Mouse (Mus musculus) bone marrow, adult 2 months (tissue): Measurements from ENCODE around the gene Vti1a. TPM values are rescaled to one million over a fixed set of nuclear protein-coding genes. Genes with fewer than 3 reads are reported as not detected.

Experiments used
- H3K27ac ChIP-seq: fragments of 200-500 bp; 2 replicates; pipeline ENCODE4 v1.5.1; 2012; ENCODE audit warnings: low read depth, mild to moderate bottlenecking, control low read depth, inconsistent platforms, low read length; ENCODE audit not compliant: control insufficient read depth, poor library complexity, insufficient read depth
- H3K4me1 ChIP-seq: fragments of 200-500 bp; 2 replicates; pipeline ENCODE4 v1.6.1; 2011; ENCODE audit warnings: low read length; ENCODE audit not compliant: control insufficient read depth, insufficient read depth
- H3K4me3 ChIP-seq: fragments of 200-500 bp; replicated peaks from 2 replicates; pipeline ENCODE3; 2011; ENCODE audit warnings: mild to moderate bottlenecking, low read depth, low read length, control low read depth; ENCODE audit not compliant: control insufficient read depth
- CTCF ChIP-seq: fragments of 200-500 bp; IDR thresholded peaks from 2 replicates; pipeline ENCODE4 v1.5.1; 2011; ENCODE audit warnings: low read length, control low read depth; ENCODE audit not compliant: control insufficient read depth, insufficient read depth
- POLR2A ChIP-seq: fragments of 200-500 bp; IDR thresholded peaks from 2 replicates; pipeline ENCODE4 v1.6.1; 2011; ENCODE audit warnings: low read depth, mild to moderate bottlenecking, control low read depth, low read length, borderline replicate concordance; ENCODE audit not compliant: control insufficient read depth
- WGBS: fragments of 180-500 bp; shearing (Covaris S2); methylation state at CpG from one replicate; pipeline ENCODE4 v1.1.7; 2018; 5-methylcytosine and 5-hydroxymethylcytosine counted together
- polyA plus RNA-seq: library from polyadenylated mRNA; stranded (reverse); fragments of >200 nt; gene quantifications from 2 replicates; pipeline ENCODE4 v1.2.4, GENCODE M21; 2011; ENCODE audit warnings: low replicate concordance; ENCODE audit not compliant: missing spikeins, insufficient read depth, insufficient read length

Gene Vti1a
- polyA plus RNA-seq, 1 experiment: 11.4 TPM

- TF ChIP-seq CTCF (no peak), POLR2A (no peak)
- WGBS: 90% methylated on average over 12 of the region's 12 CpGs
- Histone ChIP-seq H3K4me1 (no peaks in the 10 kb centered on the region), H3K4me3 (no peak overlapping the region), H3K27ac (no peak overlapping the region)
Measured at GRCm38 (mm10) chr19:55380764-55381163, 64.7 kb downstream of the Vti1a start.

DNA sequence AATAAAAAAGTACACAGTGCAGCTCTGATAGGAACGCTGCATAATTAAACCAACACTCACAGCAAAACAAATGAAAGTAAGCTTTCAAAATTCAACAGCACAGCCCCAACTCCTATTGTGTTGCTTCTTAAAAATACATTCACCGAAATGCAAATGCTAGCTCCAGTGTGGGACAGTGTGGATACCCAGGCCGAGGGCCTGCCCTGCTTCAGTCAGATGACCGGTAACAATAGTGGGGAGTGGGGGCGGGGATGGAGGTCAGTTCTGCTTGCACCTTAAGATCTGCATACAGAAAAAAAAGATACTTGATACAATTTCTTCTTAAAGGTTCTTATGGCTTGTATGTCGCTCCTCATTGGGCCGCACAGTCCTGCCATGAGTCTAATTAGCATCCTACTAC is 65.2 kb downstream of the Vti1a start:
- Histone ChIP-seq H3K4me1 (no peaks in the 10 kb centered on the region), H3K27ac (no peak overlapping the region), H3K4me3 (no peak overlapping the region)
- WGBS: 95% methylated on average over 7 of the region's 7 CpGs
- TF ChIP-seq CTCF: no peak
- no peak for TF ChIP-seq POLR2A

DNA sequence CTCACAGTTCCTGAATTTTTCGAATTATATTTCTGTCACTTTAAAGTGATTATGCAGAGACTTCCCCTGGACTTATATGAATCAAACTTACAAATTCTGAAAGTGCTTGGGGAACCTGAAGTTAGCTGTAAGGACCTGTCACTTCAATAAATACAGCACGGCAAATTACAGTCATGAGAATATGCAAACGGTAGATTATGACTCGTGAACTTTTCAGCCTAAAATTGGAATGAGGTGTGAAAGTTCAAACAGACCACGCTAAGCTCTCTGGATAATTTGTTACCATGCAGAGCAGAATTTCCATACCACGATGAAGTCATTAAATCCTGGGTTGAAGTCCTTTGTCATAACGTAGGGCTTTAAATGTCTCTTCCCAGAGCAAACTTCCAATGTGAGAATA is 66.7 kb downstream of the Vti1a start:
- no peaks in the 10 kb centered on the region for H3K4me1 ChIP-seq
- H3K27ac ChIP-seq: no peak overlapping the region
- H3K4me3 ChIP-seq: no peak overlapping the region
- WGBS: 69% methylated on average over 7 of the region's 7 CpGs
- TF ChIP-seq CTCF (no peak), POLR2A (no peak)

DNA sequence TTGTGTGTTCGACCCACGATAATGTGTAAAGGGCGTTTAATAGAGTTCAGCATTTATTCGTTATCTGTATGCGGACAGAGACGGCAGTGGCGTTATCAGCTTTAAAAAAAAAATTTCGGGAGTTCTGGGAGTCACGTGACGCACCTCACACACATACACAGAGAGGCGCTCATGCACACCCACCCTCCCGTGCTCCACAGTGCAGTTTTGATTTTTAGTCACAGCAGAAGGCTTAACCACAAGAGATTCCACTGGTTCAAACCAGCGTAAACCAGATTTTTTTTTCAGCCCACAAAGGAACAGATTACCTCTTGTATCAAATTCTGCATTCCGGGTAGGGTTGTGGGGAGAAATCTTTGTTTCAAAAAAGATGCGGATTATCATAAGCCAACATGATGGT is 68.5 kb downstream of the Vti1a start:
- Histone ChIP-seq H3K27ac (no peak overlapping the region), H3K4me3 (no peak overlapping the region), H3K4me1 (no peaks in the 10 kb centered on the region)
- no peak for TF ChIP-seq CTCF
- TF ChIP-seq POLR2A: no peak
- 90% methylated on average over 15 of the region's 15 CpGs for WGBS

DNA sequence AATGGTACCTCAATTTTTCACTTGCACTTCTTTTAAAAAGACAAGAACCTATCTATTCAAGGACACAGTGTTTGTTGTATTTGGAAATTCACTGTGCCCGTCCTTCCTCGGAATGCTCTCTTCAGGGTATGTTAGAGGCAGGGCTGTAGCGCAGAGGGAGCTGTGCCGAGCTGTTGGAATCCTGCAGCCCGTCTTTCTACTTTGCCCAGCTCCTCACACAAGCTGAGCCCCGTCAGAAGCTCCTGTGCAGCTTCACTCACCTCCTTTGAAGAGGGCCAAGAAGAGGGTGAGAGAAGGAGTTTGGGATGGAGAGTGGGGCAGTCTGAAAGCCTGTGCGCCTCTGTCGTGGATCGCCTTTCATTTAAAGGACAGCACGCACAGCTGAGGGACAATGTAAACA is 72.9 kb downstream of the Vti1a start:
- Histone ChIP-seq H3K4me3 (no peak overlapping the region), H3K4me1 (no peaks in the 10 kb centered on the region), H3K27ac (no peak overlapping the region)
- 89% methylated on average over 10 of the region's 10 CpGs for WGBS
- TF ChIP-seq POLR2A: no peak
- no peak for TF ChIP-seq CTCF

DNA sequence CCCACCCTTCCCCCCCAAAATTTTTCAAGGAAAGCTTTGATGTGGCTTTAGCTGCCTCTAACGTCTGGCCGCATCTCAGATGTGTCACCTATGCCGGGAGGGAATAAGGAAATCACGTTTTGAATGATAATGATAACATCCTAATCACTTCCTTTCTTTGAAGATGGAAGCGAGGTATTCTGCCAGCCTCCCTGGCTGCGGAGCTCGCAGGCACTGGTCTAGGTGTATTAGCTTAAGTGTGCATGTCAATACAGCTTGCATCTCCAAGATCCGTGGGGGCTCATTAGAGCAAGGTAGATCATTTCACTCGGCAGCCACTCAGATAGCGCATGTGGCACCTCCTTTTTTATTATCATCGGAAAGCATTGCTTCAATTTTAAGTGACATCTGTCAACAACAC is 74.2 kb downstream of the Vti1a start:
- TF ChIP-seq POLR2A (no peak), CTCF (no peak)
- WGBS: 87% methylated on average over 11 of the region's 11 CpGs

DNA sequence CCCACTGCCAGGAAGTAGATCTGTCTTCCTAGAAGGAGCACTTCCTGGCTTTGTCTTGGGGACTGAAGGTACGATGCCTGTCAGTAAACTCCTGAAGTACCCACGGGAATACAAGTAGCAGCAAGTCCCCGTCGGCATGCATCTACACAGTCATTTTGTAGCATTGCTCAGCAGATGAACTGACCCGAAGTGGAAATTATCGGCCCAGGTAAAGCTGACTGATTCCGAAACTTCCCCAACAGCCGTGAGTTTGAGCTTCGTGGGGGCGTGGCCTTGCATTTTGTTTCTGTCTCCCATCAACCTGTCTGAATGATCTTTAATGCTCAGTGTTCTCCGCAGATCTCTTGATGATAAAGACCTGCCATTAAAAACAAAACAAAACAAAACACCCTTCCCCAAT is 85.5 kb downstream of the Vti1a start:
- no peak overlapping the region for H3K4me3 ChIP-seq
- 79% methylated on average over 11 of the region's 11 CpGs for WGBS
- no peaks in the 10 kb centered on the region for H3K4me1 ChIP-seq
- no peak for TF ChIP-seq POLR2A
- TF ChIP-seq CTCF: no peak
- no peak overlapping the region for H3K27ac ChIP-seq

More for the DNA sequence above, 74.2 kb downstream of the Vti1a start:
- H3K4me1 ChIP-seq: no peaks in the 10 kb centered on the region
- H3K27ac ChIP-seq: no peak overlapping the region
- no peak overlapping the region for H3K4me3 ChIP-seq

DNA sequence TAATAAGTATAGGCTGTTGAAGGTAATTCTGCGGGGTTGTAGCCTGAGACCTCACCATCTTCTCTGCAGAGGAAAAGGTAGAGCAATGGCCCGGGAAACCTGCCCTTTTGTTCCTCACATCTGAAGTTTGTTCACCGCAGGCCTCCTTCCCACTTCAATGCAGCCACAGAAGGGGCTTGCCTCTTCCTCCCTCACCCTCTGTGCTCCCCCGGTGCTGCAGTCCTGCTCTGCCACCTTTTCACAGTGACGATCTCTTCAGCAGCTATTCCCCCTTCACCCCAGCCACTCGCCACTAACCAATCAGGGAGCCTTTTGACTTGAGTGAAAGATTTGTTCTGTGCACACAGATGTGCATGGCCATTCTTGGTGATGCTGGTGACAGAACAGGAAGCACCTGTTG is 92.4 kb downstream of the Vti1a start:
- no peak overlapping the region for H3K27ac ChIP-seq

DNA sequence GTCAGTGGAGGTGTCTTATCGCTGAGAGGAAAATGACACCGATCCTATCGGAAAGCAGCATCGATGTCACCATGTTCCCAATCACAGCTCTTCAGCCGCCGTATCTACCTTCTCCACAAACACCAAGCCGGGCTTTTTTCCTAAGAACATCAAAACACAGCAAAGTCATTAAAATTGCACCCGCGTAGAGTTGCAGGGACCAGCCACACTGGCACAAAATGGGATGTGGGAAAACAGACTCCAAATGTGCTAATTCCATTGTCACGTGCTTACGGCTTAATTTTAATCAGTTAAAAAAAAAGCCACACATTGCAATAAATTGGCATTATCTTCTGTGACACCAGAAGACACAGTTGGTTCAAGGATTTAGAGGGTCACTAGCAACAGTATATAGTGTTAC is 95.3 kb downstream of the Vti1a start:
- 91% methylated on average over 11 of the region's 11 CpGs for WGBS
- Histone ChIP-seq H3K27ac (no peak overlapping the region), H3K4me1 (no peaks in the 10 kb centered on the region), H3K4me3 (no peak overlapping the region)
- TF ChIP-seq CTCF: no peak
- no peak for TF ChIP-seq POLR2A

More for the DNA sequence above, 92.4 kb downstream of the Vti1a start:
- H3K4me1 ChIP-seq: no peaks in the 10 kb centered on the region
- WGBS: 71% methylated on average over 6 of the region's 6 CpGs
- TF ChIP-seq CTCF (no peak), POLR2A (no peak)
- H3K4me3 ChIP-seq: no peak overlapping the region
